Mouse (Mus musculus) megakaryocyte, embryonic 14.5 days (primary cell): Measurements from ENCODE around the gene Sipa1l2.

ENCODE experiments used
- FLI1 ChIP-seq: IDR thresholded peaks from 2 replicates; pipeline ENCODE4 v1.6.1; 2012; ENCODE audit warnings: low read length, inconsistent platforms, mixed read lengths
- GATA1 ChIP-seq: IDR thresholded peaks from 3 replicates; pipeline ENCODE4 v1.6.1; 2012; ENCODE audit warnings: mixed read lengths, low read length, inconsistent platforms, borderline replicate concordance

GRCm38 (mm10) chr8:125518301-125518700 lies 51.3 kb downstream of the Sipa1l2 start:
- TF ChIP-seq GATA1 (no peak), FLI1 (no peak)
